Mouse (Mus musculus) embryonic fibroblast, embryonic 13.5 days (primary cell): ENCODE results near the gene Efcab11.

Experiments used
- CTCF ChIP-seq: IDR thresholded peaks from 2 replicates; pipeline ENCODE4 v1.5.1; 2011; ENCODE audit warnings: mild to moderate bottlenecking, control low read depth, low read length, moderate library complexity, borderline replicate concordance; ENCODE audit not compliant: insufficient read depth
- POLR2A ChIP-seq: IDR thresholded peaks from 2 replicates; pipeline ENCODE4 v1.6.1; 2011; ENCODE audit warnings: low read depth, mild to moderate bottlenecking, control low read depth, low read length, moderate library complexity

- TF ChIP-seq CTCF, result no peak
- no peak for TF ChIP-seq POLR2A
Observed at GRCm38 (mm10) chr12:99873443-99873842, 10.8 kb downstream of the Efcab11 start.
